Mouse (Mus musculus): ENCODE data around the gene Avpi1.

DNA sequence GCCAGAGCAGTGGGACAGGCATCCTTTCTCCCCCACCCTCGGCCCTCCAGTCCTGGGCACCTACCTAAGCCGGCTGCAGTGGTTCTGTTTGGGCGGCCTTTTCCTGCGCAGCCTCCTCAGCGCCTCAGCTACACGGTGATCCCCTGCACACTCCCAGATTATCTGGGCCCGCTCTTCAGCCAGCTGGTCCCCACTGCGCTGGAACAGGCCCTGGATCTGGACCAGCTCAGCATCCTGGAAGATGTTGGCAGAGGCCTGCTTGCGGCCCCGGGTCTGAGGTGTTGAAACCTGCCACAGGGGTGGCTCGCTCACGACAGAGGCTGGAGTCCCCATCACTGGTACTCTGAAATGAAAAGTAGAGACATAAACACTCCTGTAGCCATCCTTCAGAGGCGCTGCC, 4.2 kb downstream of the Avpi1 start:
- TF ChIP-seq CTCF (IDR thresholded peaks at IDR 0.05; ENCODE audit: low read depth, low read length) (no peak), POLR2A (IDR thresholded peaks at IDR 0.05; ENCODE audit: extremely low read depth, insufficient read depth, low read length) (no peak)

Data from liver, adult 2 months (tissue).